Mouse (Mus musculus): ENCODE results near the gene Pomgnt2.

GRCm38 (mm10) chr9:122029765-122030164, 32.9 kb upstream of the Pomgnt2 start:
- TF ChIP-seq CTCF (IDR thresholded peaks at IDR 0.05; ENCODE audit: borderline replicate concordance, extremely low read depth, insufficient read depth, insufficient read length) (no peak), POLR2A (IDR thresholded peaks at IDR 0.05; ENCODE audit: borderline replicate concordance, extremely low read depth, insufficient read depth, insufficient read length, poor library complexity, severe bottlenecking) (no peak)

All from brain, embryonic 14.5 days (tissue).